Mouse (Mus musculus) gonadal fat pad, adult 2 months (tissue): ENCODE results near the gene D430042O09Rik. TPM values are rescaled to one million over a fixed set of nuclear protein-coding genes. Genes with fewer than 3 reads are reported as not detected.
A peak's percentile ranks its signal among the peaks of the same experiment; 100 is the strongest.
"Not testable (repeated sequence)": the region's sequence is repeated elsewhere in the genome, so short reads cannot be mapped to it uniquely, and the experiment has no call there.

Source experiments
- DNase-seq: peaks from one replicate; pipeline ENCODE4 v3.0.0-alpha.2; 2012; ENCODE audit warnings: low read depth
- polyA plus RNA-seq: library from polyadenylated mRNA; depleted of rRNA; stranded (reverse); fragments of >200 nt; gene quantifications from 2 replicates; pipeline ENCODE4 v1.2.3, GENCODE M21; 2012; rRNA removed

Gene D430042O09Rik
- polyA plus RNA-seq = 14.9 and 15.9 TPM in 2 replicates

DNA sequence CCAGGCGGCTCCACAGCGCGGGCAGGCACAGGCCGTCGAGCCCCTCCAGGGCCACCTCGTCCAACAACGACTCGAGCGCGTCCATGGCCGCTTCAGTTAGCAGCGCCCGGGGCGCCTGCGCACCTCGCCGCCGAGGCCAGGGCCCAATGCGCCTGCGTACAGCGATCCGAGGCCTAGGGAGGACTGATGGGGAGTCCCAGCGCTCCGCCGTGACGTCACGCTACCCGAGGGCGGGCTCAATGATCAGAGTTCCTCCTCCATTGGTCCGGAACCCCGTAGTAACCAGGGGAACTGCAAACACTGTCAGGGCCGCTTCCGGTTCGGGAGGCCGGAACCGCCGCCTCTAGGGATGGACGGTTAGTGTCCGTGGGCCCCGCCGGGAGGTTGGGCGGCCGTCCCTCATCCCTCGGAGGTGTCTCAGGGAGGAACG lies at the start of gene D430042O09Rik, which contains the start of gene Gtf3c1:
TSS of gene D430042O09Rik (plus strand) at position 296 of the 430 bp plus-strand sequence.
TSS of gene Gtf3c1 (minus strand) at position 188 of the 430 bp plus-strand sequence.
- peak; percentile 85 for DNase-seq

DNA sequence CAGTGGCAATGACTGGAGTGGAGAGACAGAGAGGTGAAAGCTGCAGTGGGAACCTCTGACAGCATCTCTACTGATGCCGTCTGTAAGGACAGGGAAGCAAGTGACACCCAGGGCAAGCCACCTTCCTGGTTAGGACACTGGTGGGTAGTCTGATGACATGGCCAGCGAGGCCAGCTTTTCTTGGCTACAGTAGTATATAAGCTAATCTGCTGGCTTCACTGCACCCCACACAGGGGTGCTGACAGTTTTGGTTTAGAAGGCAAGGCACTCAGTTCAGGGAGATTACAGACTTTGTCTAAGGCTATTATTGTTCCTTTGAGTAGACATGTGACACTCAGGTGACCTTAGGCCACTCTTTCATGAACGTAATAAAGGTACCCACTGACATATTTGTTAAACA lies 44.0 kb upstream of the D430042O09Rik start:
- DNase-seq = no peak

DNA sequence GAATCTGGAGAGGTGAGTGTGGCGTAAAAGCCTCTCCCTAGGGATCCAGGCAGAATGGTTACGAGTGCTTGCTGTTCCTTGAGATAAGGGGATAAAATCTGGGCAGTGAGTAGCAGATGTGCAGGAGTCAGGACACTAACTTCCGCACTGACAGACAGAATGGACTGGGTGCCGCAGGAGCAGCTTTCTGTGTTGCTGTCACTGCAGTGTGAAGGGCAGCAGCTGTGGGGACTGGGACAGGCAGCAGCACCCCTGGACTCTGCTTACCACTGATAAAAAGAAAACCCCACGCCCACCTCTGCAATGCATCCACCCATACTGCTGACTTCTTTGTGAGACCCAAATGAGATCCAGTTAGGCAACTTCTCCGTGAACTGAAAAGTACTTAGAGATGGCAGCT lies 36.8 kb upstream of the D430042O09Rik start:
- no peak for DNase-seq

DNA sequence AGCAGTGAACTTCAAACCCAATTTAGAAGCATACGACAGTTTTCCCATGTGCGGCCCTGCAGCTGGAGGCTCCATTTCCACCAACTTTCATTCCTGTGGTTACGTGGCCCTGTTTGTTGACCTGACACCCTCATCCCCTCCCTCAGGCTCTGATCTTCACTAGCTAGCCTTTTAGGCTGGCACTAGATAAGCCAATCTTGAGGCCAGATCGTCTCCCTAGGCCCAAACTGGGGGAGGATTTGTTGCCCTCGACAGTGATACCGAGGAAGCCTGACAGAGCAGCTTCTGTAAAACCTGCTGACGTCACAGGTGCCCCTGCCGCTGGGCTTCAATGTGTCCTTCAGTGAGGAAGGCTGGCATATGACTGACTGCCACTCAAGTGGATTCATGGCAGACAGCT lies 36.3 kb upstream of the D430042O09Rik start:
- no peak for DNase-seq

DNA sequence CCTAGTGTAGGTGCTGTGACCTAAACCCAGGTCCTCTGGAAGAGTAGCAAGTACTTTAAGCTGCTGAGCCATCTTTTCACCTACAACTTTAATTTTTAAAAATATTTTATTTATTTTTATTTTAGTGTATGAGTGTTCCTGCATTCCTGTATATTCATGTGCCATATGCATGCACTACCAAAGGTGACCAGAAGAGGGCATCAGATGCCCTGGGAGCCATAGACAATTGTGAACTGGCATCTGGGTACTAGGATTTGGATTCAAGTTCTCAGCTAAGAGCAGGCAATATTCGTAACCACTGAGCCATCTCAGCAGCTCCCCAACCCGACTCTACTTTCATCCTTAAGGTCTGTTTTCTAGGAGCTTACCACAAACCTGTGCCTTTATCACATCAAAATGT lies 32.8 kb upstream of the D430042O09Rik start:
- no peak for DNase-seq

DNA sequence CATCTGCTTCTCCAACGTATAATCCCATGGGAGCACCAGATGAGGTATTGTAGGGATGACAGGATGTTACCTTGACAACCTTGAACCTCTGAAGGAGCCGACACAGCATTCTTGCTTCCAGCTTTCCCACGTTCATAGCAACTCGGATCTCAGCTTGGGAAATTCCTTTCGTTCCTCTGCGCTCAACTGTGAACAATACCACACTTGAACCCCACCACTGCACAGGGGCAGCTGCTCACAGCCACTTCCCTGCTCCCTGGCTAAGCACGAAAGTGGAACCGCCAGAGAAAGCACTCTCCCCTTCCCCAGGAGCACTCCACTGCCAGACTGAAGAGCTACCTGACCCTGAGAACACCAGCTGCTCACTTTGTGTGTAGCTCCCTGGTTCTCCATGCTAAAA lies 28.9 kb upstream of the D430042O09Rik start:
- DNase-seq = no peak

DNA sequence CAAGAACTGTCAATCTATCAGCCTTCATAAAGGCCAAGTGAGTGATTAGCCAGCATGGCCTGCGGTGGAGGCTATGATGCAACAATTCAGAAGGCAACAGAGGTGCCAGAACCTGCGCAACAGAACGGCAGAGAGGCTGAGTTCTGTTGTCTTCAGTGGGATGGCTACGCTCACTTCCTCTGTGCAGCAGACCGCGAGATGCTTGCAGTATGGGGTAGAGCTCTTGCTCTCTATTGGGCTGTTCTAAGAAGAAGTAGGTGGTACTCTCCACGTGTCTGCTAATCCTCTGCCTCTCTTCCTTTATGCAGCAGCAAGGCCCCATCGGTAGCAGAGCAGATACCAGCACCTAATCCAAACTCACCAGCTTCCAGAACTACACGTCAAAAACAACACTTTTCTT lies 27.8 kb upstream of the D430042O09Rik start:
- DNase-seq = peak; percentile 26

DNA sequence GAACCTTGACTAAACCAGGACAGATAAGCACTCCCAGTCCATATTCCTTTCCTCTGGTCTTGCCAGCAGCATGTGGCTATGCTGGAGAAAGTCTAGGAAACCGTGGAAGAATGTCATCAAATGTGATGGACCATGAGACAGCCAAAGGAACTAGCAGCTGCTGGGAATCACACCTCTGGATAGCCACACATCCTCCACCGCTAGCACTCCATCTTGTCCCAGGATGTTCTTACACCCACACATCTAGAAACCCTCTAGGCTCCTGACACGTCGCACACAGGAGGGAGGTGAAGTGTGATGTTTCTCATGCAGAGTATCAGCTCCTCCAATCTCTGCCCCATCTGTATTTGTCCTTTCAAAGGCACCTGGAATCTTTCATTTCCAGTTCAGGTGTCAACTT lies 17.2 kb upstream of the D430042O09Rik start:
- no peak for DNase-seq

DNA sequence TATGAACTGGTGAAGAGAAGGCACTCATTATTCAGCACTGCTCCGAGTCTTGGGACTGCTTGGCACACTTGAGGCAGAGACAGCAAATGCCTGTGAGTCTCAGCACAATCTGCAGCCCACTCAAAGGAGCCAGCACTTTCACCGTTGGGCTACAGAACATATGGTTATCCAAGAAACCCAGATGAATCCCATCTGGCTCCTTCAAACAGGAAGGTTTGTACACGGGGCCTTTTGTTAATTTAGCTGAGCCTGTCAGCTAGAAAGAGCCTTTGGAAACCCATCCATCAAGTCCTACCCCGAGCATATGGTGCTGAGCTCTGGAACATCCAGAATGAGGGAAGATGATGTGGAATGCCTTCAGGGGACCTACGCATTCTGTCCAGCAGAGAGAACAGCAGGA lies 13.6 kb upstream of the D430042O09Rik start:
- DNase-seq = no peak

DNA sequence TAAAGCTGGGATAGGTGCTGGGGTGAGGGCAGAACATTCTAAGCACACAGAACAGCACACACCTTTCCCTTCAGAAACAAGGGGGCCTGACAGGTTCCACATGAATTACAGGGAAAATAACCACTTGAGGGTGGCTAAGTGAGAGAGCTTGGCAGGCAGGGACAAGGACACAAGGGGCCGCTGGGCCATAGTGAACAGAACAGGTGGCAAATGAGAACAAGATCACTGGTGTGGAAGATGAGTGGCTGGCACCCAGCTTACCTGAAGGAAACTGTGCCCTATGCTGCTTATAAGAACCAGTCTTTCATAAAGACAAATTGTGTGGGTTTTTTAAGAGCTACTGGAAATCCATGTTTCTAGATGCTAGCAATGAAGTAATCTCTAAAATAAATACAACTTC lies 4.9 kb upstream of the D430042O09Rik start:
- DNase-seq = no peak

DNA sequence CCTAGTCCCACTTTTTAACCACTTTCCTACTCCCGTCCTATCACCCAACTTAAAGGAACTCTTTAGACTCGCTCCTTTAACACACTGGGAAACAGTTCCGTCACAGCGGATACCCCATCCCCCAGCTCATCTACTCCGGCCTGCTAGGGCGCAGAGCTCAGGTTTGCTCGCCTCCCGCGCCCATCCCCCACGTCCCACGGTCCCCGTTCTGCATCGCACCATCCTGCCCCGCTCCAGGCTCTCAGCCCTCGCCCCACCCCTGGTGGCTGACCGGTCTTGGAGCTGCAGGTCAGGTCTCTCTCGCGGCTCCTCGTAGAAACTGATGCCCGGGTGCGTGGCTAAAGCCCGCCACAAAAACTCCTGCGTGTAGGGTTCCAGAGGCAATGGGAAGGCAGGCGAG lies 502 bp upstream of the D430042O09Rik start:
- DNase-seq = no peak

DNA sequence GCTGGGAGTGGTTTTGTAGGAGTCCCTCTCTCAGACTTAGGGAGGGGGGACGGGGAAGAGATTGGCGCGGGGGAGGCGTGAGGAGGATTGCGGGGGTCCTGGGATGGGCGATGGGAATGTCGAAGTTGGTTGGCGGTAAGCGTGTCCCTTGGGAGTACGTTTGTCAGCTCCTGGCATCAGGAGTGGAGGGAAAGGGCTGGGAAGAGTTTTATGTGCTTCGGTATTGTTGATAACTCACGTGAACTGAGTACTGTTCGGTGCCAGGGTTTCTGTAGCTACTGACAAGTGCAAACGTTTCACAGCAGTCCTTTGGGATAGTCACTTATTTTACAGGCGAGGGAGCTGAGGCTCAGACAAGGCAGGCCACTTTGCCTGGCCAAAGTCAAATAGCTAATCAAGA lies 412 bp downstream of the D430042O09Rik start:
- no peak for DNase-seq

DNA sequence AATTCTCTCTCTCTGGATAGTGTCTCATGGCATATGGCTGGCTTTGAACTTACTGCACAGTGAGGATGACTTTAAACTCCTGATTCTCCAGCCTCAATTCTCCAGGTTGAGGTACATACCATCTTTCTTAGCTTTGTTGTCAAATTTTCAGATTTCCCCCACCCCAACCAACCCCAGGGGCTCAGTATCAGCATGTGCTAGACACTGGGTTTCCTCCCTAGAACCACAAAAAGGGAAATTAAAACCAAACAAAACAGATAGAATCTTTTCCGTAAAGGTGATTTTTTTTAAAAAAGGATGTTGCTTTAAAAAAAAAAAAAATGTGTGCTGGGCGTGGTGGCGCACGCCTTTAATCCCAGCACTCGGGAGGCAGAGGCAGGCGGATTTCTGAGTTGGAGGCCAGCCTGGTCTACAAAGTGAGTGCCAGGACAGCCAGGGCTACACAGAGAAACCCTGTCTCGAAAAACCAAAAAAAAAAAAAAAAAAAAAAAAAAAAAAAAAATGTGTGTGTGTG lies 5.9 kb downstream of the D430042O09Rik start:
- DNase-seq = not testable (repeated sequence)

DNA sequence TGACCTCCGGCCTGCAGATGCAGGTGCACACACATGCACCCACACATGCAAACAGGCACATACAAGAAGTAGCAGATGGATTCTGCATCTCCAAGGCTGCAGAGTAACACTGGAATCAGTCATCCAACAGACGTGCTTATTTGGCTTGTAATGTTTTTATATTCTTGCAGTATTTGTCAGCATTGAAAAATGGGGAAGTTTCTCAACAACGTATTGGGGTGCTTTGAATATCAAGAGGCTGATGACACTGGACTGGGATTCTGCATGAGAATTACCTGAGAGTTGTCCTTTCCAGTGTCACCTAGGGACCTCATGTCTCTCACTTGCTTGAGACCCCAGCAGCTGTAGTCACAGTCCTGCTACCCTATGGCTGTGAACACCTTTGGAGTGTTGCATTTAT lies 7.1 kb downstream of the D430042O09Rik start:
- DNase-seq = no peak

DNA sequence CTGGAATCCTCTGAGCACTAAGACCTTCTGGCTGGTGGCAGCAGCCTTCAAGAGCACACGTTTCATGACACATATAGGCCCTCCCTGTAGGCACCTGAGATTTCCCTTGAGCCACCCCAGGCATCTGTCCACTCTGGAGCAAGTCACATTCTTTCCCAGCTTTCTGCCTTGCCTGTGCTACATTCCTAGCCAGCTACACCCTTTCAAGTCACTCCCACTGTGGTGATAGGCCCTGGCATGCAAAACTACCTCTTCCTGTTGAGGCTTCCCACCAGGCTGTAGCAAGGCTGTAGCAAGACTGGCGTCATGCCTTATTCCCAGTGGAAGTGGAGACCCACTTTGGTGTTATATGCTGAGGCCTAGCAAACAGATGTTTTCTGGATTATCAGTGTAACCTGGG lies 9.0 kb downstream of the D430042O09Rik start:
- no peak for DNase-seq

DNA sequence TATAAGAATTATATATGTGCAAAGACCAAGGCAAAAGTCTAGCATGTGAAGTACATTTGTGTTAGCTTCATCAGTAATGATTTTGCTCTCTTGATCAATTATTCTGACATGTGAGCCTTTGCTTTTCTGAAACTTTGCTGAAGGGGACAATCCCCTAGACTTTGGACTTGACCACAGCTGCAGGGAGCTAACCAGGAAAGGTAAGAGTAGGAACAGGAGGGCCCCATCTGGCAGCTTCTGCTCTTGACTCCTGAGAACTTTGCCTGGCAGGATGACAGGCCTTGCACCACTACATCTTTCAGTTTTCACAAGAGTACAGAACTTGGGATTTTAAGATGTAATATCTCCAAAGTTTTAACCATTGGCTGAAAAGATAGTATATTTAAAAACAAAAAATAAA lies 9.9 kb downstream of the D430042O09Rik start:
- no peak for DNase-seq

DNA sequence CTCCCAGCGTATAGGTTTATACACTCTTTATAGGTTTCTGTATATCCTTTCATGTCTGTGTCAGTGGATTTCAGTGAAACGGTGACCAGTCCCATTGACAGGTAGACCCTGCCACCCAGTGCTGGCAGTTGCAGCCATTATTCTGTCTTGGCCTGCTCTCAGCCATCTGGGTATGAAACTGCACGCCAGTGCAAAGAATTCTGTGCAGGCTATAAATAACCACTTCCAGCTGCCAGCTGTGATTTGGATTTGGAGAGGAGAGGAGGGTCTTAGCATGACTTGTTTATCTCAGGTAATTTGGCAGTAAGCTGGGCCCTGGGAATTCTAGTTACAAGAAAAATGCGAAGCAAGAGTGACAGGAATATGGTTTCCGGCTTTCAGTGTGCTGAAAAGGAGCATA lies 12.7 kb downstream of the D430042O09Rik start:
- DNase-seq = no peak

DNA sequence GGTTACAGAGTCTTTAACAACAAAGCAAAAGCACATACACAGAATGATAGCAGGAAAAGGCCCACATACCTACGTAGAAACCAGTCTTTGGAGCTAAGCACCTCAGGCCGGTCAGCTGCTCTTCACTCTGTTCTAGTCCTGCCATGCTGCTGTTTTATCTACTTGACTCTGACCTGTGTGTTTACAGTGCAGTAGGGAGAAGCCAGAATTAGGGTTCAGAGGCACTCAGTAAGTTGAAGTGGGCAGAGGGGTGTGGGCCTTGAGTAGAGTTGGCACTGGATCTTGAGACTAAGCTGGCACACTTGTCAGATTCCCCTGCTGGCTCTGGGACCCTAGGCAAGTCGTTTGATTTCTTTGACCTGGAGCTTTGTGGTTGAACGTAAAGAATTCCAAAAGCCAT lies 13.3 kb downstream of the D430042O09Rik start:
- no peak for DNase-seq

DNA sequence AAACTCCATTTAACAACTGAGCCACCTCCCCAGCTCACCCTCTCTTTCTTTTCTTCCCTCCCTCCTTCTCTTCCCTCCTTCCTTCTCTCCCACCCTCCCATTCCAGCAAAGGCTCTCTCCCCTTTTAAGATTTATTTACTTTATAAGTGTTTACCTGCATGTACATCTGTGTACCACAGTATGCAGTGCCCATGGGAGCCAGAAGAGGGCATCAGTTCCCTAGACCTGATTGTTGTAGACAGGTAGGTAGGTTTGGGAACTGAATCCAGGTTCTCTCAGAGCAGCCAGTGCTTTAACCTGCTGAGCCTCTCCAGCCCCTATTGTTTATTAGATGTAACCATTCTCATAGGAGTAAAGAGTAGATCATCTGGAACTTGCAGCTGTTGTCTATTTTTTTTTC lies 14.4 kb downstream of the D430042O09Rik start:
- no peak for DNase-seq

DNA sequence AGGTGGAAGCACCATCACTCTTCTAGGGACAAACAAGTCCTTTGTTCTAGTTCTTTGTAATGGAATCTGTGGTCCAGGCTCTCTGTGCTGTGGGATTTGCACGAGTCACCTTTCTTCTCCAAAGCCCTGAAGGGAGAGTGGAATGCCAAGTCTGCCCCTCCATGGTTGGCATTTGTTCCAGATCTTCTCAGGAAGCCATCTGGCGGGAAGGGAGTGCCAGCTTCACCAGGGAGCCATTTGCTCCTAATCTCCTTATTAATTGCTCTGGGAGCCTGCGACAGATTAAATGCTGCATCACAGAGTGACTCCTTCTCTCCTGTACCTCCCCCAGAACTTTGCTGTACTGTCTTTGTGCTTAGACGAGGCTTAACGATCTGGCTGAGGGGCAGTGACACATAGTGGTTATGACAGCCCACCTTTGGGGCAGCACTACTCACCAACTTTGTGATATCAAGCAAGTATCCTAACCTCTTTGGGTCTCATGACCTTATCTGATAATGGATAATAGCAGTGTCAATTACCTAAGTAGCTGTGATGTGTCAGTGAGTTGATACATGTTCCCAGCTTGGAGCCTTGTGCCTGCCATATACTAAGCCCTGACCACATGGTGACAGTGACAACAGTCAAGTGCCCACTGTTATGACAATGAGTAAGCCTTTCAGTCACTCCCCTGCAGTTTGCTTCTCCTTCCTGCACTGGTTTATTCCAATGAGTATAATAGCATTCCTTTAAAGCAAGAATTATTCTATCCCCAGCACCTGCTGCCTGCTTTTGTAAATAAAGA lies 15.7 kb downstream of the D430042O09Rik start:
- no peak for DNase-seq

DNA sequence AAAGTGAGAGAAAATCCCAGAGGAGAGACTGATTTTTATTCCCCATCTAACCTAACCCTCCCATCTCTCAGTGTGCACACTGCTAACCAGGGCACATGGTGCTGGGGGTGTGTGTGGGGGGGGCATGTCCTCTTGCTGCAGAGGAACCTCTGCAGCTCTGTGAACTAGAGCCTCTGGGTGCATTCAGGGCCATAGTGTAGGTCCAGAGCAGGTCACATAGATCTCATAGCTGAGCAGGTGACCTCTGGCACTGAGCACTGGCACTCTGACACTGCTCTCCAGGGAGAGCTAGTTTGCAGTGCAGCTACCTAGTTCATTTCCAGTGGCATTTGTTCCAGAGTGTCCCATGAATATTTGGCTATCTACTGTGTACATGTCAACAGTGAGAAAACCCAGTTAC lies 24.0 kb downstream of the D430042O09Rik start:
- DNase-seq = no peak

DNA sequence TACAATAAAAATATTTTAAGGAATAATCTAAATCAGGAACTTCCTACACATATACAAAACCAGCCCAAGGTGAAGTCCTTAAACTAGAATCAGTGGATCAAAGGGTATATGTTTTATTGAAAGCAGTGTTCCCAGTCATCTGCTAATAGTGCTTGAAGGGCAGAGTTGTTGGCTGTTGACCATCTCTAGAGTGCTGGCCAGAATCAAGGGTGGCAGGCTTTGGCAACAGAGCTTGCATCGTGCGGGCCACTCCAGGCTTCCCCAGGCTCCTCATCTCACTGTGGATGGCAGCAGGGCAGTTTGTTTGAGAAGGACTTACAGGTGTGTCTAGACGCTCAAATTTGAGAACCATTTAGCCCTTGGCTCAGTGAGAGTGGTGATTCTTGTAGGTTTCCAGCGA lies 26.1 kb downstream of the D430042O09Rik start:
- DNase-seq = no peak

DNA sequence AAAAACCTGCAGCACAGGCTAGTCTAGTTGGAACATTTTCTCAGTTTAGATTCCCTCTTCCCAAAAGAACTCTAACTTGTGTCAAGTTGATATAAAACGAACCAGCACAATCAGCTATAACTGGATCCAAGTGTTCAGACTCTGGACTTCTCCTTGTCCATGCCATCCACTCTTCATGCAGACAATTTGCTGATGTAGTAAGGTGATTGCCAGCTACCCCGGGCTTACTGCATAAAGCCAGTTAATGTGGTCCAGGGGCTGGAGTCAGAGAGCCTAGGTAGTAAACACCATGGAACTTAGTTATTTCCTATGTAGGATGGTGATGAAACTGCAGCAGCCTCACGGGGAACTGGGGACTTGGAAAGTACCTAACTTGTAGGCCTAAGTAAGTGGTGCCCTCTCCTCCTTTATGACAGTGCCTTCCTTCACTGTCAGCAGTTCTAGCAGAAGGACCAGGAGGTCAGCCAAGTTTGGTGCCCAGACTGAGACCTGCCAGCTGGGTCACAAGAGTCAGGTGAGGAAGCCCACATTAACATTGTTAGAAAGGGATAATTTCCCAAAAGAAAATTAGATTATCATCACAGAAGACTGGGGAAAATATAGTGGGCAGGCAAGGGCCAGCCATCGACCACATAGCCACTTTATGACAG lies 28.8 kb downstream of the D430042O09Rik start:
- no peak for DNase-seq
